Mouse (Mus musculus) left cerebral cortex, adult 8-10 months (tissue): ENCODE data around the gene Brf1. TPM values are rescaled to one million over a fixed set of nuclear protein-coding genes. Genes with fewer than 3 reads are reported as not detected.

Source experiments
- DNase-seq, 2 experiments: peaks; one replicate each; pipeline ENCODE4 v3.0.0; 2022; ENCODE audit warnings: low spot score in 2 of 2
- total RNA-seq, 4 experiments: library from RNA; stranded (reverse); gene quantifications; 2 replicates each; pipeline ENCODE4 v1.2.4; 2022

Gene Brf1
- total RNA-seq, 4 experiments from 2014 or later, result 46.0 to 56.9 (median 48.2) TPM

DNA sequence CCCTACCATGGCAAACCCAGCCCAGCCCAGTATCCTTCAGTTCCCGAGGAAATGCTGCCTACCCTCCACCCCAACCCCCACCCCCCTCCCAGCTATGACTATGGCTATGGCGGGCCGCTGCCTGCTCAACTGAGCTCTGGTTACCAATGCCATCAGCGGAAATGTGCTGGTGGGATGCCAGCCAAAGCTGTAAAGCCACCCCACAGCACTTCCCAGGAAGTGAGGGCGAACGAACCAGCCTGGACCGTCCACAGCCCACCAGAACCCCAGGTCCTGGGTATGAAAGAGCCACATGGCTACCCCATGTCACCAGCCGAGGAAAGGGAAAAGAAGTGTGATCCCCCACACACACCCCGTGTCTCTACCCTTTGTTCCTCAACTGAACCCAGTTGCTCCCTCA, 59.8 kb downstream of the Brf1 start:
- DNase-seq, result no peak

- DNase-seq, result no peak
These were observed 60.3 kb downstream of the Brf1 start for GRCm38 (mm10) chr12:112940238-112940637.

DNA sequence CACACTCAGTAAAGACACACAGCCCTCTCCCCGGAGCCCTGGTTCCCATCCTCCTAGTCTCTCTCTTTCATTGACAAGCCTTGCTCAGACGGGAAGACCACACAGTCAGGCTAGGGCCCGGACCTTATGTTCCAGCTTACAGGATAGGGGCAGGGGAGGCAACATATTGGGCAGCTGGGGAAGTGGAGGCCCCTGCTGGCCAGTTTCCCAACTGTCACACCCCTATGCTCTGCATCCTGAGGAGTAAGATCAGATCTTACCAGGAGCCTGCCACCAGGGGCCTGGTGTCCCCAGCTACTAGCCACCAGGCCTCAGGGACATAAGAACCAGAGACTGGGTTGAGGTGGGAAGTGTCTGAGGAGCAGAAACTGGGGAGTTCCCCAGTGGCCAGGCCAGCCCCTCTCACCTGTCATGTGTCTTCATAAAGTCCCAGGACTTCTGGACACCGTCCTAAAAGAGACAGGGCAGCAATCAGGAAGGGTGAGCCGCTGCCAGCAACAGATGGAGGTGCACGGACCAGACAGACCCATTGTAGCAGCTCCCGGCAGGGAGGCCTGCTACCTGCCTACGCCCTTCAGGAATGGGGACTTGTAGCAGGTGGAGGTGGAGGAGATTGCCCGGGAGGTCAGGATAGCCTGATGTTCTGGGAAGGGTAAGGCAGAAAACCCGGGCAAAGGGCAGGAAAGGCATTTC, 61.5 kb downstream of the Brf1 start:
- DNase-seq, result no peak

DNA sequence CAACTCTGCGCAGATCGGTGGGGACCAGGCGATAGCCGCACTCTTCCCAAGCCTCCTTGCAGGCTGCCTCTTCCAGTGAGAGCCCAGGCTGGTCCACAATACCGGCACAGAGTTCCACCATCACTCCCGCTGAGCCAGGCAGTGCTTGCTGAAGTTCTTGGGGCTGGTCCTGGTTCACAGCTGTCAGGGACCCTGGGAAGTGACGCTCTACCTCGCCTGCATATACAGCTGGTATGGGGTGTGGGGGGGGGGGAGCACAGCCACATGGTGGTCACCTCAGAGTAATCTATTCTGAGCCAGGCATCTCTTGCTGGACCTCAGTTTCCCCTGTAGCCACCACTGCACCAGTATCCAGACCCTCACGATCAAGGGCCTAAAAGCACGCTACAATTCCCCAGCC, 62.1 kb downstream of the Brf1 start:
- DNase-seq, result no peak

- peak in 1 of 2 experiments; percentile 61 for DNase-seq
These were observed 62.6 kb downstream of the Brf1 start for GRCm38 (mm10) chr12:112937906-112938305.

DNA sequence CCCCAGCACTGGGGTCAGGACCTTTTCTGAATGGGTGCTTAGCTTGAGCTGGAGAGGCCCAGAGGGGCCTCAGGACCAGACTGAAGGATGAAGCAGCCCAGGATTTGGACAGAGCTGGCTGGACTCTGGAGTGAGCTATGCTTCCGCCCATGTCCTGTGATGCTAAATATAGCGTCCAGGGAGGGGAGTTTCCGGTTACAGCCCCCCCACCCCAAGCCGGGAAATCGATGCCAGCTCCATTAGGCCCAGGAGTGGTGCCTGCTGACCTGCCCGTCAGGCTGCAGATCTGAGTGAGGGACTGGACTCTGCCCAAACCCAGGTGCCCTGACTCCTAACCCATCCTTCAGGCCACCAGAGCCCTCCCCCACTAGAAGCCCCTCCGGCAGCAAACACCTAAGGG, 67.9 kb downstream of the Brf1 start:
- DNase-seq, result no peak

- peak; percentile 63 to 71 for DNase-seq
These were observed 70.7 kb downstream of the Brf1 start, which contains the start of gene Jag2 for GRCm38 (mm10) chr12:112929562-112930352. Gene Jag2, minus strand, starts transcription at chr12:112929776.

GRCm38 (mm10) chr12:112928401-112929241, 71.9 kb downstream of the Brf1 start:
- peak in 1 of 2 experiments; percentile 81 for DNase-seq

DNA sequence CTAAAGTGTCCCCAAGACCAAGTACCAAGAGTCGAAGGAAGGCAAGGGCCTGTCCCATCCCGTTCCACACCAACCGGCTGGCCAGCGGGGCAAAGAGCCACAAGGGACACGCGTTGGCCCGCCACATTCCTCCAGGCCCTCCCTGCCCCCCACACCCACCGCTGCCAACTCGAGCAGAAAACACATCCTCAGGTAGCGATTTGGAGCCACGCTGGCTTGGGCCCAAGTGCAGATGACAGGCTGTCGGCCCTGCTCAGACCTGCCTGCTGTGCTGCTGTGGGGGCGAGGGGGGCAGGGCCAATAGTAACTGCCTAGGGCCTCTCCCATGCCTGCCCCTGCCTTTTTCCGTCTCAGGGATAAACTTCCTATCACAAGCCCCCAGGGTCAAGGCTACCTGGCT, 73.2 kb downstream of the Brf1 start:
- no peak for DNase-seq

- no peak for DNase-seq
These were observed 74.6 kb downstream of the Brf1 start for GRCm38 (mm10) chr12:112925950-112926349.

- DNase-seq, result no peak
These were observed 78.0 kb downstream of the Brf1 start for GRCm38 (mm10) chr12:112922541-112922940.

DNA sequence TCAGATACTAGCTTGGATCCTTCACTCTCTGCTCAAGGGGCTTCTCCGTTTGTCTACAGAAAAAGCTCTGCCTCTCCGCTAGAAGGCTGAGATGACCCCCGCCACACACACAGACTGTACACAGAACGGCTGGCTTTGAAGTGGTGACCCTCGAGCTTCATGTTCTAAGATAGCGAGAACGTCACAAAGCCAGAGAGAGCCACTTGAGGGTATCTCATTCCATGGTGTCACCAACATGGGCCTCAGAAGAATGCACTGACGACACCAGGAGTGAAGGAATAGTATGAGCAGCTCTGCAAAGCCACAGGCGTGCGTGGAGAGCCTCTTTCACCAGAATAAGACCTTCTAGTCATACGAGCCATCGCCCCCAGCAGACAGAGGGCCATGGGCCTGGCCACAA, 79.0 kb downstream of the Brf1 start:
- no peak for DNase-seq

GRCm38 (mm10) chr12:112917906-112918305, 82.6 kb downstream of the Brf1 start:
- DNase-seq, result no peak

GRCm38 (mm10) chr12:112917486-112917885, 83.0 kb downstream of the Brf1 start:
- no peak for DNase-seq

DNA sequence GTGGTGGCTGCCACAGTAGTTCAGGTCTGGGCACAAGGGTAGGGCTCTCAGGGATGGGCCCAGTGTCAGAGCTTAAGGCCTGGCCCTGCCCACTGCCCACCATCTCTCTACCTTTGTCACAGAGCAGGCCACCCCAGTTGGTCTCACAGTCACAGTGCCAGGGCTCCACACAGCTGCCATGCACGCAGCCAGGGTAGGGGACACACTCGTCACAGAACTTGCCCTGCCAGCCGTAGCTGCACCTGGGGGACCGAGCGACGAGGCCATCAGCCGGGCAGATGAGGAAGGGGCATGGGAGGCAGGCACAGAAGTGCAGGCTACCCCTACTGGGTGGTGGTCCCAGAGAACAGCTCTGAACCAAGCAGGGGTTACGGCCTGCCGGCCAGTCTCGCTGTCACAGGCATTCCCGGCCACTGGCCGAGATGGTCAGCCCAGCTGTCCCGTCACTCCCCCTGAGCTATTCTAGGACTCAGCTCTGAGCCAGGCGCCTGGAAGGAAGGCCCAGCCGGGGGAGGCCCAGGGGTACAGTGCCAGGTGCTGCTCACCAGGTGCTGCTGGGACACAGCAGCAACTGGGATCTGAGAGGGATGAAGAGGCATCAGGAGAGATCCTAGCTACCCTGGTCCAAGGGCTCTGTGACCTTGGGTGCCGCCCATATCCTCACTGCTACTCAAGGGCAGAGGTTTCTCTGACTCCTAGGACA, 83.7 kb downstream of the Brf1 start:
- no peak for DNase-seq

GRCm38 (mm10) chr12:112915587-112915986, 84.9 kb downstream of the Brf1 start:
- DNase-seq, result no peak

DNA sequence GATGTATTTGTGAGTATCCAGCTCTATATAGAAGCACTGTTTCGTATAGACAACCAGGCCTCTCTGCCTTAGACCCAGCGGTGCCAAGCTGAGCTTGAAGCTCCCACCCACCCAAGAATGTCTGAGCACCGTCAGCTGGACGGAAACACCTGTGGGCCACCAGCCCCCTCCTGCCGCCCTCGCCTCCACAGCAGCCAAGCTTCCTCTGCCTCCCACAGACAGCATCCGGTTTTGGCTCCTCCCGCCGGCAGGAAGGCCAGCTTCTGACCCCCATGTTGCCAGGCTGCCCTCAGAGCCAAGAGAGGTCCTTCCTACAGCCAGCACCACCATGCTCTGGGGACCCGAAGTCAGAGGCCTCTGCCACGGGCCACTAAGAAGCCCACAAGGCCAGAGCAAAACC, 86.0 kb downstream of the Brf1 start:
- no peak for DNase-seq

- no peak for DNase-seq
These were observed 87.4 kb downstream of the Brf1 start for GRCm38 (mm10) chr12:112912951-112913745.

- DNase-seq, result no peak
These were observed 88.8 kb downstream of the Brf1 start for GRCm38 (mm10) chr12:112911701-112912100.
